Mouse (Mus musculus) kidney, adult 2 months (tissue): Measurements from ENCODE around the gene Tti1.

ENCODE experiments used
- CTCF ChIP-seq: fragments of 200-500 bp; conservative IDR thresholded peaks from 2 replicates; pipeline ENCODE4 v1.5.1; 2011; ENCODE audit warnings: low read depth, mild to moderate bottlenecking, control low read depth, low read length, moderate library complexity, mixed read lengths; ENCODE audit not compliant: insufficient read depth, insufficient read length
- POLR2A ChIP-seq: fragments of 200-500 bp; IDR thresholded peaks from one replicate; pipeline ENCODE4 v1.6.1; 2011; ENCODE audit warnings: low read depth, low read length, control low read depth

- TF ChIP-seq CTCF: no peak
- TF ChIP-seq POLR2A: no peak
Measured at GRCm38 (mm10) chr2:157957707-157958108, 70.5 kb downstream of the Tti1 start.
